Mouse (Mus musculus): Measurements from ENCODE around the gene Lrg1. TPM values are rescaled to one million over a fixed set of nuclear protein-coding genes. Genes with fewer than 3 reads are reported as not detected.

Lrg1 gene
- polyA plus RNA-seq, 1 experiment, result 50.0 TPM

DNA sequence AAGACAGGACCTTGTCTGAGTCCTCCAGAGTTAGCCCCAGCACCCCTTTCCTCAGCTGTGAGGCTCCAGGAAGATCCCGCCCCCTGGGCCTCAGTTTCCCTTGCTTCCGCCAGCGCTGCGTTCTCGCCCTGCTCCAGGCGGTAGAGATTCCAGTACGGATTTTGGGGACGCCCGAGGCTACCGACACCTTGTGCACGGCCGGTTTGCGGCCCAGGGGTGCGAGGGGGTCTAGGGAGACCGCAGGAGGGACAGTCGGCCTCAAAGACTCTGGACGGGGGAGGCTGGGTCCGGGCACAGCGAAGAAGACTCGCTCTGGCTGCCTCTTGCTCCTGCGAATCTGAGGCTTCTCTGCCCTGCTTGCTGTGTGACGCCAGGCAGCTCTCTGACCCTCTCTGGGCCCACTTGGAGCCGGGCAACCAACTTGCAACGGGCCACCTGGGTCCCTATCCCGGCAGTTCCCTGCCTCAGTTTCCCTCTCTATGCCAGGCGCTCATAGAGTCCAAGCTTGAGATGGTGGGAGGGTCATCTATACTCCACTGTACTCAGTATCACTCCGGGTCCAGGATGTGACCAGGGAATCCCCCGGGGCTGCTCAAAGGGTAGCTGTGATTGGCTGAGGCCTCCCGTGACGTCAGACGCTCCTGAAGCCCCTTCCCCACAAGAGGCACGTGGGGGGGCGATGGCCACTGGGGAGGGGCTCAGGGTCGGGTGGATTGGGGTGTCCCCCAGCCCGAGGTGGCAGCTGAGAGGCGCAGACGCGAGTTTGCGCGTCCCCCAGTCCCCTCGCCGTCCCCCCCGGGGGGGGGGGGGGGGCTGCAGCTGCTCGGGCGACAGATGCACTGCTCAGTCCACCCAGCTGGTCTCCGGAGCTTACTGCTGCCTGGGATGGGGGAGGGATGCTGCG lies 20.2 kb upstream of the Lrg1 start:
- H3K4me3 ChIP-seq (replicated peaks; ENCODE audit: control insufficient read depth, low read depth, low read length), result no peak overlapping the region
- H3K4me1 ChIP-seq (ENCODE audit: control insufficient read depth, insufficient read depth, low read length), result no peaks in the 10 kb centered on the region
- 6% methylated on average over 47 of the region's 47 CpGs for WGBS
- no peak overlapping the region for H3K27ac ChIP-seq (ENCODE audit: control insufficient read depth, insufficient read depth, low read depth, low read length, poor library complexity)
- TF ChIP-seq POLR2A (IDR thresholded peaks at IDR 0.05; ENCODE audit: borderline replicate concordance, control insufficient read depth, low read depth, low read length) (no peak), CTCF (IDR thresholded peaks at IDR 0.05; ENCODE audit: control insufficient read depth, insufficient read depth, low read length) (no peak)

- peak within 1 kb of the TSS; percentile 53 for H3K4me3 ChIP-seq (replicated peaks; ENCODE audit: control insufficient read depth, low read depth, low read length)
- TF ChIP-seq POLR2A (IDR thresholded peaks at IDR 0.05; ENCODE audit: borderline replicate concordance, control insufficient read depth, low read depth, low read length), result no peak; the same call in 1 of the 2 replicates
- no peaks in the 10 kb centered on the region for H3K4me1 ChIP-seq (ENCODE audit: control insufficient read depth, insufficient read depth, low read length)
- peak within 1 kb of the TSS; percentile 7; the same call in 1 of the 2 replicates for H3K27ac ChIP-seq (ENCODE audit: control insufficient read depth, insufficient read depth, low read depth, low read length, poor library complexity)
- WGBS, result 2% methylated on average over 78 of the region's 79 CpGs
Observed at GRCm38 (mm10) chr17:56139858-56140595, 18.2 kb upstream of the Lrg1 start, which contains the start of gene Sema6b. Gene Sema6b, minus strand, starts transcription at chr17:56140343.

GRCm38 (mm10) chr17:56139355-56139754 lies 17.6 kb upstream of the Lrg1 start:
- Histone ChIP-seq H3K27ac (ENCODE audit: control insufficient read depth, insufficient read depth, low read depth, low read length, poor library complexity) (no peak overlapping the region), H3K4me1 (ENCODE audit: control insufficient read depth, insufficient read depth, low read length) (no peaks in the 10 kb centered on the region), H3K4me3 (replicated peaks; ENCODE audit: control insufficient read depth, low read depth, low read length) (no peak overlapping the region)
- WGBS, result 19% methylated on average over 21 of the region's 21 CpGs
- TF ChIP-seq CTCF (IDR thresholded peaks at IDR 0.05; ENCODE audit: control insufficient read depth, insufficient read depth, low read length) (no peak), POLR2A (IDR thresholded peaks at IDR 0.05; ENCODE audit: borderline replicate concordance, control insufficient read depth, low read depth, low read length) (no peak)

DNA sequence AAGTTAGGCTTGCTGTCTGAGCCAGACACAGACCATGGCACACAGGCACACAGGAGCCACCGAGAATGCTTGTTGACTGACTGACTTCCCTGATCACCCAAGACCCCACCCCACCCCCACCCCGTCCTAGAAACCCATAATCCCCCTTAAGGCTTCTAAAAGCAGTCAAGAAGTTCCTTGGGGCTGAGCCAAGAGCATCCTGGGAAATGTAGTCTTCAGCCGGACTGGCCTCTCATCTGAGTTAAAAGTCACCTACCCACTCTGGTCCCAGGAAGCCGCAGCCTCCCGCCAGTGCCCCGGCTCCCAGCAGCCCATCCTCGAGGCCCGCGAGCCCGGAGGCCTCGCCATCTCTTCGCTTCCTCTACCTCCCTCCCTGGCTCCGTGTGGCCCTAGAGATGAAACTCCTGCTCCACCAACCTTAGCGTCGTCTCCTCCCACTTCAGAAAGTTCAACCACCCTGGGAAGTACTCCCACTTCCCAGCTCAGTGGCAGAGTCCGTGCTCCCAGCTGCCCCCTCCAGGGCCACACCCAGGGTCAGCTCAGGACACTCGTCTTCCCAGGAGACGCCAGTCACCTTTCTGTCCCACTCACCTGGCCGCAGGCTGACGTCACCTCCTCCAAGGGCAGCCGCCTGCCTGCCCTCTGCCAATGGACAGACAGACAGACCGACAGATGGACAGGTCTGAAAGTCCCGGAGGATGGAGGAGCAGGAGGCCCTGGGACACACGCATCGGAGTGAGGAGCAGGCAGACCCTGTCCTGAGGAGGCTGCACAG lies 16.2 kb upstream of the Lrg1 start:
- WGBS, result 65% methylated on average over 25 of the region's 25 CpGs
- no peaks in the 10 kb centered on the region for H3K4me1 ChIP-seq (ENCODE audit: control insufficient read depth, insufficient read depth, low read length)
- H3K4me3 ChIP-seq (replicated peaks; ENCODE audit: control insufficient read depth, low read depth, low read length), result no peak overlapping the region
- TF ChIP-seq CTCF (IDR thresholded peaks at IDR 0.05; ENCODE audit: control insufficient read depth, insufficient read depth, low read length) (no peak), POLR2A (IDR thresholded peaks at IDR 0.05; ENCODE audit: borderline replicate concordance, control insufficient read depth, low read depth, low read length) (no peak)
- H3K27ac ChIP-seq (ENCODE audit: control insufficient read depth, insufficient read depth, low read depth, low read length, poor library complexity), result no peak overlapping the region

- 71% methylated on average over 7 of the region's 7 CpGs for WGBS
- TF ChIP-seq CTCF (IDR thresholded peaks at IDR 0.05; ENCODE audit: control insufficient read depth, insufficient read depth, low read length) (no peak), POLR2A (IDR thresholded peaks at IDR 0.05; ENCODE audit: borderline replicate concordance, control insufficient read depth, low read depth, low read length) (no peak)
Observed at GRCm38 (mm10) chr17:56136558-56136957, 14.8 kb upstream of the Lrg1 start.

GRCm38 (mm10) chr17:56134463-56134971 lies 12.7 kb upstream of the Lrg1 start:
- under 1% methylated on average over 27 of the region's 27 CpGs for WGBS
- TF ChIP-seq CTCF (IDR thresholded peaks at IDR 0.05; ENCODE audit: control insufficient read depth, insufficient read depth, low read length) (peak; percentile 93), POLR2A (IDR thresholded peaks at IDR 0.05; ENCODE audit: borderline replicate concordance, control insufficient read depth, low read depth, low read length) (0 out of 2 replicates have a peak, but pooled peaks have one; percentile 41)
- H3K27ac ChIP-seq (ENCODE audit: control insufficient read depth, insufficient read depth, low read depth, low read length, poor library complexity), result peak overlapping the region; percentile 55; the same call in 1 of the 2 replicates
- H3K4me1 ChIP-seq (ENCODE audit: control insufficient read depth, insufficient read depth, low read length), result no peaks in the 10 kb centered on the region; the same call in 1 of the 2 replicates
- H3K4me3 ChIP-seq (replicated peaks; ENCODE audit: control insufficient read depth, low read depth, low read length), result peak overlapping the region; percentile 70

More at GRCm38 (mm10) chr17:56136558-56136957, 14.8 kb upstream of the Lrg1 start:
- Histone ChIP-seq H3K4me1 (ENCODE audit: control insufficient read depth, insufficient read depth, low read length) (no peaks in the 10 kb centered on the region; the same call in 1 of the 2 replicates), H3K27ac (ENCODE audit: control insufficient read depth, insufficient read depth, low read depth, low read length, poor library complexity) (no peak overlapping the region), H3K4me3 (replicated peaks; ENCODE audit: control insufficient read depth, low read depth, low read length) (no peak overlapping the region)

GRCm38 (mm10) chr17:56133457-56134363 lies 11.9 kb upstream of the Lrg1 start:
- Histone ChIP-seq H3K27ac (ENCODE audit: control insufficient read depth, insufficient read depth, low read depth, low read length, poor library complexity) (peak overlapping the region; percentile 55), H3K4me3 (replicated peaks; ENCODE audit: control insufficient read depth, low read depth, low read length) (peak overlapping the region; percentile 70), H3K4me1 (ENCODE audit: control insufficient read depth, insufficient read depth, low read length) (no peaks in the 10 kb centered on the region; the same call in 1 of the 2 replicates)
- 1% methylated on average over 19 of the region's 21 CpGs for WGBS
- no peak for TF ChIP-seq POLR2A (IDR thresholded peaks at IDR 0.05; ENCODE audit: borderline replicate concordance, control insufficient read depth, low read depth, low read length)

Measured in bone marrow, adult 2 months (tissue).